ENCODE assay signal across 8 mouse cellular contexts in genomic region chr10:119819102-119819681, GRCm38 (mm10).
DNase-seq lines count a peak whose midpoint lies in the region; ATAC-seq lines count a peak whose summit lies in the region.

No protein-coding gene starts in this region.

- WGBS in hindbrain, embryonic 16.5 days = 5% methylated on average over 17 of the region's 17 CpGs
- WGBS in limb, embryonic 12.5 days = 32% methylated on average over 17 of the region's 17 CpGs

- peak; percentile 74 for ATAC-seq in hindbrain, embryonic 16.5 days
- ATAC-seq in limb, embryonic 12.5 days (ENCODE audit: insufficient number of reproducible peaks, insufficient read depth, low FRiP score, low TSS enrichment, low read depth) = no peak; the same call in 1 of the 2 replicates

- H3K4me2 ChIP-seq in hindbrain, embryonic 16.5 days (ENCODE audit: low read length) = peak overlapping the region; percentile 49
- peak overlapping the region; percentile 52 for H3K4me2 ChIP-seq in limb, embryonic 12.5 days

- H3K9me3 ChIP-seq in hindbrain, embryonic 16.5 days (ENCODE audit: control insufficient read depth, low read length) = no peaks in the 10 kb centered on the region
- H3K9me3 ChIP-seq in limb, embryonic 12.5 days = no peaks in the 10 kb centered on the region

- peak; percentile 31 for DNase-seq in embryo, embryonic 10 days (ENCODE audit: low spot score)
- DNase-seq in embryo, embryonic 9.5 days (ENCODE audit: extremely low spot score) = no peak
- peak; percentile 30 for DNase-seq in embryo, embryonic 10.5 days (ENCODE audit: low spot score)
- peak; percentile 27 for DNase-seq in right cerebral cortex, postnatal 14 days
- DNase-seq in ovary, postnatal 10 days (ENCODE audit: low spot score) = no peak
- no peak for DNase-seq in lung, postnatal 10 days

- H3K4me1 ChIP-seq in hindbrain, embryonic 16.5 days (ENCODE audit: control insufficient read depth, insufficient read depth, low read depth, low read length) = peaks cover 16% of the 10 kb centered on the region
- peaks cover 13% of the 10 kb centered on the region; the same call in 1 of the 2 replicates for H3K4me1 ChIP-seq in limb, embryonic 12.5 days (replicated peaks)

- H3K9ac ChIP-seq in hindbrain, embryonic 16.5 days (ENCODE audit: low read depth, low read length) = peak overlapping the region; percentile 62
- H3K9ac ChIP-seq in limb, embryonic 12.5 days (replicated peaks) = no peak overlapping the region

- no peaks in the 10 kb centered on the region for H3K27me3 ChIP-seq in hindbrain, embryonic 16.5 days (replicated peaks; ENCODE audit: control insufficient read depth, insufficient read depth, low read length)
- H3K27me3 ChIP-seq in limb, embryonic 12.5 days = no peaks in the 10 kb centered on the region

- H3K4me3 ChIP-seq in hindbrain, embryonic 16.5 days (ENCODE audit: low read length) = peak overlapping the region; percentile 52
- peak overlapping the region; percentile 21 for H3K4me3 ChIP-seq in limb, embryonic 12.5 days (replicated peaks)

- no peaks in the 10 kb centered on the region for H3K36me3 ChIP-seq in hindbrain, embryonic 16.5 days (ENCODE audit: control insufficient read depth, insufficient read depth, low read length)
- no peaks in the 10 kb centered on the region for H3K36me3 ChIP-seq in limb, embryonic 12.5 days

- peak overlapping the region; percentile 90 for H3K27ac ChIP-seq in hindbrain, embryonic 16.5 days (ENCODE audit: low read depth, low read length)
- no peak overlapping the region for H3K27ac ChIP-seq in limb, embryonic 12.5 days

Comparison
In these comparisons a context has a peak if more than half of its experiments do, and no peak if none do; other contexts are left out.
1. DNase-seq: peak in embryo, embryonic 10 days (single experiment), embryo, embryonic 10.5 days (single experiment) and right cerebral cortex, postnatal 14 days (single experiment); none in embryo, embryonic 9.5 days (single experiment), ovary, postnatal 10 days (single experiment) and lung, postnatal 10 days (single experiment).